Mouse (Mus musculus) T-cell, adult 66 days (primary cell): Measurements from ENCODE around the gene Zcchc14. TPM values are rescaled to one million over a fixed set of nuclear protein-coding genes. Genes with fewer than 3 reads are reported as not detected.

ENCODE experiments used
- total RNA-seq, 2 experiments: library from RNA; stranded (reverse); gene quantifications; 3 replicates in 1 of 2; 4 replicates in 1 of 2; pipeline ENCODE4 v1.2.4; 2023

The Zcchc14 gene
- not detected for total RNA-seq

GRCm38 (mm10) chr8:121652774-121653323 lies at the start of gene Zcchc14:
Gene Zcchc14, minus strand, starts transcription at chr8:121652901.

DNA sequence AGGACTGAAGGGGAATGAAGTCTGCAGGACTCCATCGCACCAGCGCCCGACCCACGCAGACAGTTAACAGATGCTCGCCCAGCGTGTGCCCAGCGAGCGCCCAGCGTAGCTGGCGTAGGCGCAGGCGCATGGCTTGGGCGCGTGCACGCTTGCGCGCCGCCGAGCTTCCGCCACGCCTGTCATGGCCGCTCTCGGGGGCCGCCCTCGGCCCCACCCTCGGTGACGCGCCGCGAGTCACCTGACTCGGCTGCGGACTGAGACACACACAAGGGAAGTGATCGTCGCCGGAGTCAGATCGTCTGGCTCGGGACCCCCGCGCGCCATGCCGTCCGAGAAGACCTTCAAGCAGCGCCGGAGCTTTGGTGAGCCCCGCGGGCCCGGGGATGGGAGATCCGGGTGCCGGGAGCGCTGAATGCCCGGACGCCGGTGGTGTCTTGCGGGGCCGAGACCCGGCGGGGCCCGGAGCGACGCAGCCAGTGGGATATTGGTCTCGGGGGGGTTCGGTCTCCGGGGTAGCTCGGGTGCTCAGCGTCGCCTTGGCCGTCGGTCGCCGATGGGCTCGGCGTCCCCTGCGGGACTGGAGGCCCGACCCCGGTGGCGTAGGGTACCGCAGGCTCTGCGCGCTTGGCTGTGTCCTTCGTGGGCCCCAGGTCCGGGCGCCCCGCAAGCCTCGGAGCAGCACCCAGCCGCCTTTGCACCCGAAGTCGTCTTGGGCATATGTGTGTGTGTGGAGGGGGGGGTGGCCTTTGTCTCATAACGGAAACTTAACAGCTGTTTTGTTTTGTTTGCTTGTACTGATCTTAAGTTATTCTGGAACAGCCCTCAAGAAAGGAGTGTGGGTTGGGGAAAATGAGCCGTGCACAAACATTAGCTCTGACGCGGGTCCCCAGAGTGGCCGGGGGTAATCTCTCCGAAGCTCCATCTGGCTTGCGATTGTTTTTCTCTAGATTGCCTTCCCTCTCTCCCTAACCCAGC lies 62.2 kb downstream of the Zcchc14 start, which contains the start of gene Map1lc3b:
Gene Map1lc3b, plus strand, starts transcription at position 159 of the 975 bp plus-strand sequence.

GRCm38 (mm10) chr8:121578676-121579451 lies 73.8 kb downstream of the Zcchc14 start, which contains the start of gene Fbxo31:
Gene Fbxo31, minus strand, starts transcription at chr8:121578806.

Other genes starting within 250 kb of the Zcchc14 start
- gene 1700018B08Rik, start 108.6 kb downstream of the Zcchc14 start, total RNA-seq = under 1 TPM in 1 of 2 experiments, not detected in 1; 0.71 TPM
- 10 to 100 TPM; 18.0 to 23.1 TPM for gene Fbxo31, start 74.1 kb downstream of the Zcchc14 start, total RNA-seq
- 100 to 1,000 TPM; 211 to 259 TPM for gene Map1lc3b, start 62.5 kb downstream of the Zcchc14 start, total RNA-seq
- gene Jph3, start 76.7 kb upstream of the Zcchc14 start, total RNA-seq = not detected
- 10 to 100 TPM; 53.5 to 67.1 TPM for gene Klhdc4, start 176.7 kb upstream of the Zcchc14 start, total RNA-seq